In genomic region chr13:30036561-30036960, GRCm38 (mm10) we compare ENCODE assay signal across 20 mouse cellular contexts. TPM values are rescaled to one million over a fixed set of nuclear protein-coding genes. Genes with fewer than 3 reads are reported as not detected.
DNase-seq lines count a peak whose midpoint lies in the region; ATAC-seq and TF ChIP-seq lines count a peak whose summit lies in the region.
"Had no signal": no experiment of that assay in that cellular context is flagged by ENCODE, and none has a peak within 500 bp of the region (broad histone marks: within the 10 kb centered on the region; RNA-seq: fewer than 3 reads in every experiment).

No protein-coding gene starts in this region.

- no peak for TF ChIP-seq EP300 in MEL (IDR thresholded peaks at IDR 0.05; ENCODE audit: low read depth in 1 of 2, low read length in 2 of 2)

- H3K27me3 ChIP-seq in MEL (ENCODE audit: control insufficient read depth in 1 of 2, insufficient read depth in 2 of 2, low read length in 2 of 2), result peaks cover 0 to 2% of the 10 kb centered on the region in 2 experiments; a peak in 2 of 4 replicates
- no peaks in the 10 kb centered on the region for H3K27me3 ChIP-seq in intestine, embryonic 16.5 days (replicated peaks; ENCODE audit: control insufficient read depth, insufficient read depth, low read length)
- no peaks in the 10 kb centered on the region for H3K27me3 ChIP-seq in midbrain, embryonic 15.5 days (replicated peaks)
- H3K27me3 ChIP-seq: embryonic facial prominence, embryonic 13.5 days; midbrain, embryonic 13.5 days; stomach, embryonic 15.5 days had no signal

- H3K79me2 ChIP-seq in MEL (ENCODE audit: control insufficient read depth, insufficient read depth, low read length, poor library complexity), result no peaks in the 10 kb centered on the region

- WGBS in intestine, embryonic 16.5 days, result 39% methylated on average over 8 of the region's 8 CpGs
- WGBS in midbrain, embryonic 15.5 days, result 78% methylated on average over 8 of the region's 8 CpGs

- H3K9ac ChIP-seq in MEL (ENCODE audit: control insufficient read depth, low read depth, low read length, poor library complexity, severe bottlenecking), result no peak overlapping the region
- no peak overlapping the region for H3K9ac ChIP-seq in intestine, embryonic 16.5 days (ENCODE audit: low read depth, low read length)
- H3K9ac ChIP-seq in midbrain, embryonic 15.5 days, result no peak overlapping the region
- H3K9ac ChIP-seq: embryonic facial prominence, embryonic 13.5 days; liver, embryonic 14.5 days; midbrain, embryonic 13.5 days; stomach, embryonic 15.5 days had no signal

- no peak overlapping the region for H3K27ac ChIP-seq in MEL (ENCODE audit: control insufficient read depth, low read depth, low read length)
- H3K27ac ChIP-seq in intestine, embryonic 16.5 days (ENCODE audit: low read length), result no peak overlapping the region
- no peak overlapping the region for H3K27ac ChIP-seq in midbrain, embryonic 15.5 days
- H3K27ac ChIP-seq: embryonic facial prominence, embryonic 13.5 days; heart, adult 2 months; hindbrain, postnatal 0 days; liver, embryonic 14.5 days; midbrain, embryonic 13.5 days; stomach, embryonic 15.5 days had no signal

- H3K4me2 ChIP-seq in intestine, embryonic 16.5 days (ENCODE audit: low read depth, low read length), result 0 out of 2 replicates have a peak overlapping the region, but pooled peaks have one; percentile 3
- no peak overlapping the region for H3K4me2 ChIP-seq in midbrain, embryonic 15.5 days
- H3K4me2 ChIP-seq: embryonic facial prominence, embryonic 13.5 days; midbrain, embryonic 13.5 days; stomach, embryonic 15.5 days had no signal

- peak; percentile 28 for DNase-seq in 3T3-L1 (ENCODE audit: low read depth, low spot score)
- peak; percentile 39 for DNase-seq in 416B (ENCODE audit: low read depth)
- DNase-seq in MEL (ENCODE audit: low read depth, low spot score), result peak; percentile 37
- no peak for DNase-seq in retina, embryonic 14.5 days (ENCODE audit: low spot score)
- DNase-seq in right cerebral cortex, postnatal 10 days (ENCODE audit: low spot score in 2 of 2), result no peak
- DNase-seq: adrenal gland, adult 8-10 months; cerebellum, postnatal 25 days; heart, adult 2 months; heart, postnatal 10 days; left cerebral cortex, postnatal 4 days; lung, postnatal 36 days; thymus, postnatal 36 days had no signal

- no peak for TF ChIP-seq CTCF in MEL (IDR thresholded peaks at IDR 0.05 in 2 of 3, conservative IDR thresholded peaks at IDR 0.05 in 1 of 3; ENCODE audit: control insufficient read depth in 1 of 3, insufficient read depth in 1 of 3, low read depth in 2 of 3, low read length in 3 of 3, poor library complexity in 1 of 3, severe bottlenecking in 1 of 3)

- no peaks in the 10 kb centered on the region for H3K4me1 ChIP-seq in MEL (ENCODE audit: control insufficient read depth in 1 of 2, insufficient read depth in 2 of 2, low read length in 2 of 2)
- peaks cover 2% of the 10 kb centered on the region for H3K4me1 ChIP-seq in intestine, embryonic 16.5 days (ENCODE audit: control insufficient read depth, insufficient read depth, low read length)
- no peaks in the 10 kb centered on the region for H3K4me1 ChIP-seq in midbrain, embryonic 15.5 days
- H3K4me1 ChIP-seq: embryonic facial prominence, embryonic 13.5 days; midbrain, embryonic 13.5 days; stomach, embryonic 15.5 days had no signal

- no peak overlapping the region for H3K4me3 ChIP-seq in MEL (ENCODE audit: control insufficient read depth in 1 of 2, insufficient read depth in 1 of 2, low read depth in 2 of 2, low read length in 2 of 2)
- no peak overlapping the region for H3K4me3 ChIP-seq in intestine, embryonic 16.5 days (ENCODE audit: low read length)
- H3K4me3 ChIP-seq in midbrain, embryonic 15.5 days, result no peak overlapping the region
- H3K4me3 ChIP-seq: embryonic facial prominence, embryonic 13.5 days; heart, adult 2 months; midbrain, embryonic 13.5 days; stomach, embryonic 15.5 days had no signal

- peak; percentile 78 for ATAC-seq in intestine, embryonic 16.5 days
- ATAC-seq in midbrain, embryonic 15.5 days (replicated peaks), result no peak
- ATAC-seq: hindbrain, postnatal 0 days; midbrain, embryonic 13.5 days; Patski had no signal

- no peaks in the 10 kb centered on the region for H3K36me3 ChIP-seq in MEL (ENCODE audit: control insufficient read depth in 1 of 2, insufficient read depth in 2 of 2, low read length in 2 of 2)
- H3K36me3 ChIP-seq in intestine, embryonic 16.5 days (ENCODE audit: control insufficient read depth, insufficient read depth, low read length), result no peaks in the 10 kb centered on the region
- no peaks in the 10 kb centered on the region for H3K36me3 ChIP-seq in midbrain, embryonic 15.5 days (replicated peaks)
- H3K36me3 ChIP-seq: embryonic facial prominence, embryonic 13.5 days; midbrain, embryonic 13.5 days; stomach, embryonic 15.5 days had no signal

- no peak for TF ChIP-seq POLR2A in MEL (IDR thresholded peaks at IDR 0.05; ENCODE audit: control insufficient read depth in 1 of 2, insufficient read depth in 1 of 2, low read depth in 1 of 2, low read length in 2 of 2, poor library complexity in 1 of 2)

- TF ChIP-seq RAD21 in MEL (IDR thresholded peaks at IDR 0.05; ENCODE audit: low read depth, low read length), result no peak

- H3K9me3 ChIP-seq in MEL (replicated peaks; ENCODE audit: insufficient read depth, low read length), result no peaks in the 10 kb centered on the region
- no peaks in the 10 kb centered on the region for H3K9me3 ChIP-seq in intestine, embryonic 16.5 days (ENCODE audit: control insufficient read depth, low read length)
- no peaks in the 10 kb centered on the region for H3K9me3 ChIP-seq in midbrain, embryonic 15.5 days
- H3K9me3 ChIP-seq: embryonic facial prominence, embryonic 13.5 days; midbrain, embryonic 13.5 days; stomach, embryonic 15.5 days had no signal

TF ChIP-seq in MEL, 35 proteins besides CTCF, POLR2A, EP300 and RAD21:
- no peak for TF ChIP-seq TCF12 (IDR thresholded peaks at IDR 0.05; ENCODE audit: low read depth, low read length)
- TF ChIP-seq UBTF (IDR thresholded peaks at IDR 0.05; ENCODE audit: borderline replicate concordance, insufficient read depth, low read depth, low read length), result no peak
- no peak for TF ChIP-seq GABPA (IDR thresholded peaks at IDR 0.05; ENCODE audit: low read depth, low read length)
- no peak for TF ChIP-seq POLR2AphosphoS5 (IDR thresholded peaks at IDR 0.05; ENCODE audit: borderline replicate concordance, low read depth, low read length)
- no peak for TF ChIP-seq SIN3A (IDR thresholded peaks at IDR 0.05; ENCODE audit: low read length)
- no peak for TF ChIP-seq TAL1 (IDR thresholded peaks at IDR 0.05; ENCODE audit: low read length)
- no peak for TF ChIP-seq MAZ (IDR thresholded peaks at IDR 0.05; ENCODE audit: low read depth, low read length)
- TF ChIP-seq ZMIZ1 (IDR thresholded peaks at IDR 0.05; ENCODE audit: low read depth, low read length), result no peak
- no peak for TF ChIP-seq ZKSCAN1 (IDR thresholded peaks at IDR 0.05; ENCODE audit: low read depth, low read length)
TF ChIP-seq in MEL: peak in this region for 0.

RNA-seq across cellular contexts. Expression of gene E2f3, which starts 50.7 kb away (rescaled TPM):
- 12.4 and 12.8 TPM in 2 replicates for total RNA-seq in MEL (2012; rRNA removed)
- 10 to 100 TPM in 1 of 2 experiments, not detected in 1; 20.0 TPM for polyA plus RNA-seq in MEL (2012; ENCODE audit: insufficient read depth in 1 of 2, insufficient read length in 2 of 2, low read depth in 1 of 2, low replicate concordance in 2 of 2, missing spikeins in 1 of 2)
- 6.7 and 7.0 TPM in 2 replicates for polyA plus RNA-seq in intestine, embryonic 16.5 days (2015; fragmentation: Nextera tagmentation; extraction: Ambion mirVana)
- polyA plus RNA-seq in midbrain, embryonic 15.5 days (2015; fragmentation: Nextera tagmentation; extraction: Ambion mirVana), result 4.7 and 4.9 TPM in 2 replicates

Comparison
In these comparisons a context has a peak if more than half of its experiments do, and no peak if none do; other contexts are left out.
1. DNase-seq: peak in 3T3-L1 (single experiment), 416B (single experiment) and MEL (single experiment); none in retina, embryonic 14.5 days (single experiment) and right cerebral cortex, postnatal 10 days (0 of 2).